Mouse (Mus musculus): ENCODE results near the gene Nsl1. TPM values are rescaled to one million over a fixed set of nuclear protein-coding genes. Genes with fewer than 3 reads are reported as not detected.

Nsl1 gene
- polyA plus RNA-seq, 1 experiment from 2014 or later = 9.9 TPM

- ATAC-seq (replicated peaks; ENCODE audit: insufficient number of reproducible peaks, insufficient read depth, low FRiP score, low read depth) = no peak
- Histone ChIP-seq H3K4me3 (no peak overlapping the region), H3K27me3 (no peaks in the 10 kb centered on the region), H3K36me3 (no peaks in the 10 kb centered on the region), H3K4me1 (replicated peaks) (peaks cover 14% of the 10 kb centered on the region; the same call in 1 of the 2 replicates), H3K9ac (no peak overlapping the region), H3K27ac (no peak overlapping the region), H3K9me3 (replicated peaks) (no peaks in the 10 kb centered on the region), H3K4me2 (no peak overlapping the region)
- WGBS = 65% methylated on average over 11 of the region's 11 CpGs
Measured at GRCm38 (mm10) chr1:191115514-191116238, 52.9 kb downstream of the Nsl1 start.

DNA sequence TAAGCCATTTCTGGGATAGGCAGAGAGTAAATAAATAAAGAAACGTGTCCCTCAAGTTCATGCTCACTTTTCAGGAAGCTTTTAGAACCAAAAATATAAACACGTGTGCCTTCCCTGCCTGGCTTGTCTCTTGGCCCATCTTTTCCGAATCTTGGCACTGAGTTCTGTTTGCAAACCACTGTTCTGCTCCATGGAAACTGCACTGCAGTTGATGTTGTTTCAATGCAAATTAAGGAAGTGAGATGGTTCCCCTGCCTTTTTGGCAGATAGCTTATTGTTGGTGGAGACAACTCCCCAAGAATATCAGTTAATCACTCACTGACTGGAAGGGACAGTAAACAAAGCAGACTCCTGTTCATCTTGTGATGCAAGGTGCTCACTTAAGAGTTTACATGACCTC is 59.9 kb downstream of the Nsl1 start:
- Histone ChIP-seq H3K4me2 (no peak overlapping the region), H3K27ac (no peak overlapping the region), H3K27me3 (peaks cover 11% of the 10 kb centered on the region), H3K4me3 (no peak overlapping the region), H3K9me3 (replicated peaks) (no peaks in the 10 kb centered on the region), H3K4me1 (replicated peaks) (peaks cover 6% of the 10 kb centered on the region), H3K36me3 (no peaks in the 10 kb centered on the region), H3K9ac (no peak overlapping the region)
- no peak for ATAC-seq (replicated peaks; ENCODE audit: insufficient number of reproducible peaks, insufficient read depth, low FRiP score, low read depth)
- 56% methylated on average over 3 of the region's 3 CpGs for WGBS

GRCm38 (mm10) chr1:191123696-191124095 is 60.9 kb downstream of the Nsl1 start:
- Histone ChIP-seq H3K9ac (no peak overlapping the region), H3K9me3 (replicated peaks) (no peaks in the 10 kb centered on the region), H3K27ac (no peak overlapping the region), H3K36me3 (no peaks in the 10 kb centered on the region), H3K4me2 (no peak overlapping the region), H3K27me3 (peaks cover 11% of the 10 kb centered on the region), H3K4me3 (no peak overlapping the region), H3K4me1 (replicated peaks) (peaks cover 6% of the 10 kb centered on the region)
- 70% methylated on average over 2 of the region's 2 CpGs for WGBS
- ATAC-seq (replicated peaks; ENCODE audit: insufficient number of reproducible peaks, insufficient read depth, low FRiP score, low read depth) = no peak

DNA sequence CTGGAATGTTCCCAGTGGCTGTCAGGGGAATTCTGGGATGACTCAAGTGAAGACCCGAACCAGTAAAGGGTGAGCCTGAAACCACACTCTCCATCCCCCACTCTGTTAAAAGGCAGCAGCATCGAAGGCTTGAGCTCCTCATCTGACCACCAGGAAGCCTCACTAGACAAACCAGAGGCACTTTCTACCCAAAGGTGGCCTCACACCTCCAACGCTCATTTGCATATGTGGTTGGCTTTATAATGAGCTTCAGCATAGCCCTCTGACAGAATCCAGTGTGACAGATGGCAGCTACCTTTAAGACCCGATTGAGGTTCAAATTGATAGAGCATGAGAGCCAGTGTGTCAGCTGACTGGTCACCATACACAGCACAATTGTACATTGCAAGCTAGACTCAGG is 61.5 kb downstream of the Nsl1 start:
- 55% methylated on average over 4 of the region's 4 CpGs for WGBS
- H3K27me3 ChIP-seq = peaks cover 11% of the 10 kb centered on the region

DNA sequence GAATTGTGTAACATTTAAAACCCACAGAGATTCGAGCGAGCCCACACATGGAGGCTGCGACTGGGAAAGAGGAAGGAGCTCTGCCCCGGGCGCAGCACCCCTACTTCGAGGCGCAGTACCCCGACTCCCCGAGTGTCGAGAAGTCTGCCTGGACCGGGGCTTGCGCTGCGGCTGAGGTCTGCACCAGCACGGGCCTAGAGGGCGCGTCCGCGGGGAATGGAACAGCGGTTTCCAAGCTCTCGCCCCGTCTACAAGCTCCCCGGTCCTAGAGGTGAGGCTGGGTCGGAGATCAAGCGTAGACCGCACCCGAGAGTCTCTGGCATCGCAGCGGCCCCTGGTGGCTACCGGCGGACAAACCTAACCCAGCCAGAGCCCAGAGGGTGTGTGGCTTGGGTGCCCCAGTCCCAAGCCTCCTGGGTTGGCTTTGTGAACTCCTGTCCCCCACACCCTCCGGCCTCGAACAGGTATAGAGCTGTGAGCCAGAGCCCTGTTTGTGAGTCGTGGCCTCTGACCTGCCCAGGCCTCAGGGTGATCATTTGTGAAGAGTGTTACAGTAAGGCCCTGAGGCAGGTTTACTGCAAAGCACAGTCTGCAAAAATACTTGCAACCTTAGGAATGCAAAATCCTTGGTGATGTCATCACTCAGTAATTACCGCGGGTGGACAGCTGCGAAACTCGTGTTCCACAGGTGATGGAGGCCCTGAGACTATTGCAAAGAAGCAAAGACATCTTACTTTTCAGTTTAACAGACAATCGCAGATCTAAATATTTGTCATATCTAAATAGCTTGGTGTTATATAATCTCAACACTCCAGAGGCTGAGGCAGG is 63.2 kb downstream of the Nsl1 start:
- Histone ChIP-seq H3K27ac (no peak overlapping the region), H3K4me3 (peak overlapping the region; percentile 46), H3K4me2 (peak overlapping the region; percentile 81), H3K27me3 (peaks cover 11% of the 10 kb centered on the region), H3K4me1 (replicated peaks) (peaks cover 6% of the 10 kb centered on the region), H3K9me3 (replicated peaks) (0 out of 2 replicates have a peak, but pooled peaks cover 7% of the 10 kb centered on the region), H3K36me3 (no peaks in the 10 kb centered on the region), H3K9ac (peak overlapping the region; percentile 61; the same call in 1 of the 2 replicates)
- 10% methylated on average over 38 of the region's 38 CpGs for WGBS
- peak; percentile 78 for ATAC-seq (replicated peaks; ENCODE audit: insufficient number of reproducible peaks, insufficient read depth, low FRiP score, low read depth)

More for the DNA sequence above, 61.5 kb downstream of the Nsl1 start:
- Histone ChIP-seq H3K4me3 (no peak overlapping the region), H3K4me2 (no peak overlapping the region), H3K36me3 (no peaks in the 10 kb centered on the region), H3K27ac (no peak overlapping the region), H3K9ac (no peak overlapping the region), H3K9me3 (replicated peaks) (no peaks in the 10 kb centered on the region), H3K4me1 (replicated peaks) (peaks cover 6% of the 10 kb centered on the region)
- ATAC-seq (replicated peaks; ENCODE audit: insufficient number of reproducible peaks, insufficient read depth, low FRiP score, low read depth) = no peak

- Histone ChIP-seq H3K9ac (no peak overlapping the region), H3K9me3 (replicated peaks) (0 out of 2 replicates have a peak, but pooled peaks cover 7% of the 10 kb centered on the region), H3K27me3 (no peaks in the 10 kb centered on the region), H3K27ac (no peak overlapping the region), H3K36me3 (no peaks in the 10 kb centered on the region), H3K4me3 (no peak overlapping the region), H3K4me1 (replicated peaks) (peaks cover 3% of the 10 kb centered on the region; the same call in 1 of the 2 replicates), H3K4me2 (no peak overlapping the region)
- 88% methylated on average over 2 of the region's 2 CpGs for WGBS
- ATAC-seq (replicated peaks; ENCODE audit: insufficient number of reproducible peaks, insufficient read depth, low FRiP score, low read depth) = no peak
Measured at GRCm38 (mm10) chr1:191131692-191132091, 68.9 kb downstream of the Nsl1 start.

GRCm38 (mm10) chr1:191132240-191132639 is 69.4 kb downstream of the Nsl1 start:
- no peak for ATAC-seq (replicated peaks; ENCODE audit: insufficient number of reproducible peaks, insufficient read depth, low FRiP score, low read depth)
- Histone ChIP-seq H3K4me1 (replicated peaks) (peaks cover 3% of the 10 kb centered on the region; the same call in 1 of the 2 replicates), H3K4me2 (no peak overlapping the region), H3K9me3 (replicated peaks) (0 out of 2 replicates have a peak, but pooled peaks cover 7% of the 10 kb centered on the region), H3K36me3 (no peaks in the 10 kb centered on the region), H3K4me3 (no peak overlapping the region), H3K27ac (no peak overlapping the region), H3K9ac (no peak overlapping the region), H3K27me3 (no peaks in the 10 kb centered on the region)
- 68% methylated on average over 5 of the region's 5 CpGs for WGBS

- peak; percentile 43; the same call in 1 of the 2 replicates for ATAC-seq (replicated peaks; ENCODE audit: insufficient number of reproducible peaks, insufficient read depth, low FRiP score, low read depth)
- Histone ChIP-seq H3K4me1 (replicated peaks) (peaks cover 3% of the 10 kb centered on the region; the same call in 1 of the 2 replicates), H3K4me3 (no peak overlapping the region), H3K36me3 (no peaks in the 10 kb centered on the region), H3K27me3 (no peaks in the 10 kb centered on the region), H3K27ac (no peak overlapping the region), H3K9ac (no peak overlapping the region), H3K9me3 (replicated peaks) (0 out of 2 replicates have a peak, but pooled peaks cover 7% of the 10 kb centered on the region), H3K4me2 (no peak overlapping the region)
- WGBS = 56% methylated on average over 5 of the region's 5 CpGs
Measured at GRCm38 (mm10) chr1:191132934-191133333, 70.1 kb downstream of the Nsl1 start.

- Histone ChIP-seq H3K36me3 (no peaks in the 10 kb centered on the region), H3K27ac (no peak overlapping the region), H3K9ac (no peak overlapping the region), H3K9me3 (replicated peaks) (no peaks in the 10 kb centered on the region), H3K4me1 (replicated peaks) (peaks cover 5% of the 10 kb centered on the region; the same call in 1 of the 2 replicates), H3K4me2 (no peak overlapping the region), H3K27me3 (no peaks in the 10 kb centered on the region), H3K4me3 (no peak overlapping the region)
- WGBS = 66% methylated on average over 4 of the region's 4 CpGs
- no peak for ATAC-seq (replicated peaks; ENCODE audit: insufficient number of reproducible peaks, insufficient read depth, low FRiP score, low read depth)
Measured at GRCm38 (mm10) chr1:191135406-191135805, 72.6 kb downstream of the Nsl1 start.
